Mouse (Mus musculus): ENCODE measurements around the gene Gch1. TPM values are rescaled to one million over a fixed set of nuclear protein-coding genes. Genes with fewer than 3 reads are reported as not detected.
"Not testable (repeated sequence)": the region's sequence is repeated elsewhere in the genome, so short reads cannot be mapped to it uniquely, and the experiment has no call there.

Gene Gch1
- polyA plus RNA-seq, 1 experiment, result 15.5 TPM

GRCm38 (mm10) chr14:47127987-47128386 lies 61.2 kb downstream of the Gch1 start:
- TF ChIP-seq CTCF (IDR thresholded peaks at IDR 0.05; ENCODE audit: borderline replicate concordance, control insufficient read depth, extremely low read depth, insufficient read depth, low read length, poor library complexity), result no peak
- no peak for TF ChIP-seq POLR2A (IDR thresholded peaks at IDR 0.05; ENCODE audit: control insufficient read depth, extremely low read depth, insufficient read depth, low read length, poor library complexity)
- WGBS, result 95% methylated on average over 5 of the region's 5 CpGs
- Histone ChIP-seq H3K4me3 (ENCODE audit: control insufficient read depth, insufficient read depth, low read length) (no peak overlapping the region), H3K27me3 (ENCODE audit: control insufficient read depth, insufficient read depth, low read length) (no peaks in the 10 kb centered on the region), H3K36me3 (ENCODE audit: control insufficient read depth, insufficient read depth, low read length) (no peaks in the 10 kb centered on the region), H3K4me1 (replicated peaks; ENCODE audit: control insufficient read depth, insufficient read depth, low read length) (no peaks in the 10 kb centered on the region), H3K27ac (ENCODE audit: control insufficient read depth, insufficient read depth, low read length) (no peak overlapping the region)
- DNase-seq, result no peak

DNA sequence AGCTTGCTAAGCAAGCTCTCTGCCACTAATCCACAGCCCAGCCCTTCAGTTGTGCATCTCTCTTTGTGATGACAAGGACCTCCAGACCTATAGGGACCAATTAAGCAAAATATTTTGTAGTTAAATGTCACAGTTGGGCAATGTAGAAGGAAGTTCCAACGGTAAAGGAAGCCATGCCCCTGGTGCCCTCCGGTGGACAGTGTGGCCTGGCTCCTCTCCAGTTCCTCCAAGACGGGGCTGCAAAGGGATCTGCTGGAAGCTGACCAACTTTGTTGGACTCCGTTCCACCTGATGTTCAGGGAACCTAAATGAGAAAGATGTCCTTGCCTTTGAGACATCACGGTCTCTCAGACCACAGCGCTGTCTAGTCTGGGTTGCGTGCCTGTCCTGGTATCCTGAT lies 71.7 kb downstream of the Gch1 start:
- Histone ChIP-seq H3K36me3 (ENCODE audit: control insufficient read depth, insufficient read depth, low read length) (no peaks in the 10 kb centered on the region), H3K4me3 (ENCODE audit: control insufficient read depth, insufficient read depth, low read length) (no peak overlapping the region), H3K27ac (ENCODE audit: control insufficient read depth, insufficient read depth, low read length) (no peak overlapping the region), H3K27me3 (ENCODE audit: control insufficient read depth, insufficient read depth, low read length) (no peaks in the 10 kb centered on the region), H3K4me1 (replicated peaks; ENCODE audit: control insufficient read depth, insufficient read depth, low read length) (peaks cover 23% of the 10 kb centered on the region)
- DNase-seq, result no peak
- TF ChIP-seq POLR2A (IDR thresholded peaks at IDR 0.05; ENCODE audit: control insufficient read depth, extremely low read depth, insufficient read depth, low read length, poor library complexity), result no peak
- no peak for TF ChIP-seq CTCF (IDR thresholded peaks at IDR 0.05; ENCODE audit: borderline replicate concordance, control insufficient read depth, extremely low read depth, insufficient read depth, low read length, poor library complexity)
- WGBS, result 60% methylated on average over 7 of the region's 7 CpGs

DNA sequence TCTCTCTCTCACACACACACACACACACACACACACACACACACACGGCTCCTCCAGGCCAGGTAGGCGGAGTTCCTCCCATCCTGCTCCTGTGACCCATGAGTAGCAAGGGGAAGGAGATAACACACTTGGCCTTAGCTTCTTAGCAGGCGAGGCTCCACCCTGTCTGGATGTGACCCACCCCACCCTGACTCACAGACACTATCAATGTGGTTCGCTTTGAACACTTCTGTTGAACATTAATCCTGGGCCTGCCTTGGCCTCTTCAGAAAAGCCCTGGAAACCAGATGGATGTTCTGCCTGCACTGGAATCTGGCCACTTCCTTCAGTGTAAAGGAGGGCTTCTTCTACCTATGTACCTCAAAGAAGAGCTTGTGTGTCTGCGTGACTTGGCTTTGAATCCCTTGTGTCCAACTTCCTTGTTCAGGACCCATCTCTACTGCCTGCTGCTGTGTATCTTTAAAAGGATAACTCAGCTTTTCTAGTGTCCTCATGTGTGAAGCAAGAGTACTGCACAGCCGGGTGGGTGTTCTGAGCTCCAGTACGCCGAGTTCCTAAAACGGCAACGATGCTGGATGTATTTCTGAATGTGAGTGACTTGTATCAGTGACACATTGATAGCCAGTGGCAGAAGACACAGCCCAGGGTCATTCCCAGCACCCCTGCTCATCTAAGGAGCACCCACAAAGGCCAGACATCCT lies 73.0 kb downstream of the Gch1 start:
- H3K4me3 ChIP-seq (ENCODE audit: control insufficient read depth, insufficient read depth, low read length), result no peak overlapping the region
- no peaks in the 10 kb centered on the region for H3K27me3 ChIP-seq (ENCODE audit: control insufficient read depth, insufficient read depth, low read length)
- no peak overlapping the region for H3K27ac ChIP-seq (ENCODE audit: control insufficient read depth, insufficient read depth, low read length)
- DNase-seq, result no peak
- no peaks in the 10 kb centered on the region for H3K36me3 ChIP-seq (ENCODE audit: control insufficient read depth, insufficient read depth, low read length)
- H3K4me1 ChIP-seq (replicated peaks; ENCODE audit: control insufficient read depth, insufficient read depth, low read length), result peaks cover 23% of the 10 kb centered on the region
- WGBS, result 88% methylated on average over 10 of the region's 10 CpGs
- TF ChIP-seq CTCF (IDR thresholded peaks at IDR 0.05; ENCODE audit: borderline replicate concordance, control insufficient read depth, extremely low read depth, insufficient read depth, low read length, poor library complexity) (no peak), POLR2A (IDR thresholded peaks at IDR 0.05; ENCODE audit: control insufficient read depth, extremely low read depth, insufficient read depth, low read length, poor library complexity) (no peak)

DNA sequence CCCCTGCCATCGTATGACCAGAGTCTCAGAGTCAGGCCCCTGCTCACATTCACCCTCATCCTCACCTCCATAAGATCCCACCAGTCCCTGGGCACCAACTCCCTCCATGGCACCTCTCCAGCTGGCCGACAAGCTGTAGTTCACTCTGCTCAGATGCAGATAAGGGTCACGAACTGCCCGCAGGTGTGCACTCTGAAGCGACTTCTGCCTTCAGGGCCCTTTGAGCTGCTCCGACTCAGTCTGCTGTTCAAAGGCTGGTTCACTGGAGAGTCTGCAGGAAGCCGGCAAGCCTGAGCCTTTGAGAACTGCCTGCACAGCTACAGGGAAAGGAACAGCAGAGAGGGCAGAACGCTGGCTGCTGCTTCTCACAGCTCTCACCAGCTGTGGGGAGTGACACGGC lies 74.1 kb downstream of the Gch1 start:
- Histone ChIP-seq H3K4me1 (replicated peaks; ENCODE audit: control insufficient read depth, insufficient read depth, low read length) (peaks cover 23% of the 10 kb centered on the region), H3K27ac (ENCODE audit: control insufficient read depth, insufficient read depth, low read length) (peak overlapping the region; percentile 57; the same call in 1 of the 2 replicates), H3K4me3 (ENCODE audit: control insufficient read depth, insufficient read depth, low read length) (no peak overlapping the region), H3K36me3 (ENCODE audit: control insufficient read depth, insufficient read depth, low read length) (no peaks in the 10 kb centered on the region), H3K27me3 (ENCODE audit: control insufficient read depth, insufficient read depth, low read length) (no peaks in the 10 kb centered on the region)
- WGBS, result 25% methylated on average over 9 of the region's 9 CpGs
- 0 out of 2 replicates have a peak, but pooled peaks have one; percentile 32 for TF ChIP-seq CTCF (IDR thresholded peaks at IDR 0.05; ENCODE audit: borderline replicate concordance, control insufficient read depth, extremely low read depth, insufficient read depth, low read length, poor library complexity)
- TF ChIP-seq POLR2A (IDR thresholded peaks at IDR 0.05; ENCODE audit: control insufficient read depth, extremely low read depth, insufficient read depth, low read length, poor library complexity), result 0 out of 2 replicates have a peak, but pooled peaks have one; percentile 8
- DNase-seq, result peak; percentile 69

DNA sequence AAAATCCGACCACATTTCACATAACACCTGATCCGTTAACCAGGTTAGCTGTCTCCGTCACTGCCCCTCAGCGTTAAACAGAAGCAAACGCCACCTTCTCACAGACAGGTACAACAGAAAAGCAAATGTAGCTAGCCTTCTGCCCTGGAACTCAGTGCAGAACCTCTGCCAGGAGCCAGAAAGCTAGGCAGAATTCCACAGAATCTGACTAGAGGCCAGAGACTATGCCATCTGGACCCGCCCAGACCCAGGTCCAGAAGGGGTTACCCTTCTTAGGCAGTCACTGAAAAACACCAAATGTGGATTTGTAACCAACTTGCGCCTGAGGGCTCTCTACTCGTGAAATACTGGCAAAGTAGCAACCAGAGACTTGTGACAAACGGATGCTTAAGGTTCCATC lies 77.9 kb downstream of the Gch1 start:
- peaks cover 14% of the 10 kb centered on the region for H3K4me1 ChIP-seq (replicated peaks; ENCODE audit: control insufficient read depth, insufficient read depth, low read length)
- DNase-seq, result no peak
- 69% methylated on average over 9 of the region's 9 CpGs for WGBS
- H3K27me3 ChIP-seq (ENCODE audit: control insufficient read depth, insufficient read depth, low read length), result no peaks in the 10 kb centered on the region
- no peak overlapping the region for H3K4me3 ChIP-seq (ENCODE audit: control insufficient read depth, insufficient read depth, low read length)
- H3K27ac ChIP-seq (ENCODE audit: control insufficient read depth, insufficient read depth, low read length), result no peak overlapping the region
- no peaks in the 10 kb centered on the region for H3K36me3 ChIP-seq (ENCODE audit: control insufficient read depth, insufficient read depth, low read length)
- TF ChIP-seq POLR2A (IDR thresholded peaks at IDR 0.05; ENCODE audit: control insufficient read depth, extremely low read depth, insufficient read depth, low read length, poor library complexity), result no peak
- no peak for TF ChIP-seq CTCF (IDR thresholded peaks at IDR 0.05; ENCODE audit: borderline replicate concordance, control insufficient read depth, extremely low read depth, insufficient read depth, low read length, poor library complexity)

DNA sequence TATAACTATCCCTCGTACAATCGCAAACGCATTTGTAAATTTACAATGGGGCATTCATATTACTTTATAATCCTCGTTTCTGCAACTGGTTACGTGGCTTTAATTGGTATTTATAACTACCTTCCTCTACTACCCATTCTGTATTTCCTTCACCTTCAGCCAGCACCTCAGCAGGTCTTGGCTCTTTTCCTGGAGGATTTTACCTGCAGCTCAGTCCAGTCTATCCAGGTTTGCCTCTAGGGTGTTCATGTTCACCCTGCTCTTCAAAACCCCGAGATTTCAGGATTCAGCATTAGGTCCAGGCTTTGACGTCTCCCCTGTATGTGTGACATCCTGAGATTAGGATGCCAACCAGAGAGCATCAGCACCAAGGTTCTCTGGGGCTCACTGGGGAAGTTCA lies 78.8 kb downstream of the Gch1 start:
- DNase-seq; H3K36me3 ChIP-seq (ENCODE audit: control insufficient read depth, insufficient read depth, low read length); H3K27me3 ChIP-seq (ENCODE audit: control insufficient read depth, insufficient read depth, low read length); H3K4me3 ChIP-seq (ENCODE audit: control insufficient read depth, insufficient read depth, low read length); H3K4me1 ChIP-seq (replicated peaks; ENCODE audit: control insufficient read depth, insufficient read depth, low read length); H3K27ac ChIP-seq (ENCODE audit: control insufficient read depth, insufficient read depth, low read length): not testable (repeated sequence)
- WGBS, result 94% methylated on average over 7 of the region's 7 CpGs

GRCm38 (mm10) chr14:47107461-47107860 lies 81.8 kb downstream of the Gch1 start:
- no peaks in the 10 kb centered on the region for H3K36me3 ChIP-seq (ENCODE audit: control insufficient read depth, insufficient read depth, low read length)
- no peak overlapping the region for H3K4me3 ChIP-seq (ENCODE audit: control insufficient read depth, insufficient read depth, low read length)
- WGBS, result 75% methylated on average over 3 of the region's 3 CpGs
- H3K27ac ChIP-seq (ENCODE audit: control insufficient read depth, insufficient read depth, low read length), result no peak overlapping the region
- TF ChIP-seq CTCF (IDR thresholded peaks at IDR 0.05; ENCODE audit: borderline replicate concordance, control insufficient read depth, extremely low read depth, insufficient read depth, low read length, poor library complexity) (no peak), POLR2A (IDR thresholded peaks at IDR 0.05; ENCODE audit: control insufficient read depth, extremely low read depth, insufficient read depth, low read length, poor library complexity) (no peak)
- no peaks in the 10 kb centered on the region for H3K27me3 ChIP-seq (ENCODE audit: control insufficient read depth, insufficient read depth, low read length)
- peaks cover 5% of the 10 kb centered on the region for H3K4me1 ChIP-seq (replicated peaks; ENCODE audit: control insufficient read depth, insufficient read depth, low read length)
- no peak for DNase-seq

Measured in thymus, adult 2 months (tissue).